Comparison of ENCODE assay signal across 8 mouse cellular contexts in the genomic region with DNA sequence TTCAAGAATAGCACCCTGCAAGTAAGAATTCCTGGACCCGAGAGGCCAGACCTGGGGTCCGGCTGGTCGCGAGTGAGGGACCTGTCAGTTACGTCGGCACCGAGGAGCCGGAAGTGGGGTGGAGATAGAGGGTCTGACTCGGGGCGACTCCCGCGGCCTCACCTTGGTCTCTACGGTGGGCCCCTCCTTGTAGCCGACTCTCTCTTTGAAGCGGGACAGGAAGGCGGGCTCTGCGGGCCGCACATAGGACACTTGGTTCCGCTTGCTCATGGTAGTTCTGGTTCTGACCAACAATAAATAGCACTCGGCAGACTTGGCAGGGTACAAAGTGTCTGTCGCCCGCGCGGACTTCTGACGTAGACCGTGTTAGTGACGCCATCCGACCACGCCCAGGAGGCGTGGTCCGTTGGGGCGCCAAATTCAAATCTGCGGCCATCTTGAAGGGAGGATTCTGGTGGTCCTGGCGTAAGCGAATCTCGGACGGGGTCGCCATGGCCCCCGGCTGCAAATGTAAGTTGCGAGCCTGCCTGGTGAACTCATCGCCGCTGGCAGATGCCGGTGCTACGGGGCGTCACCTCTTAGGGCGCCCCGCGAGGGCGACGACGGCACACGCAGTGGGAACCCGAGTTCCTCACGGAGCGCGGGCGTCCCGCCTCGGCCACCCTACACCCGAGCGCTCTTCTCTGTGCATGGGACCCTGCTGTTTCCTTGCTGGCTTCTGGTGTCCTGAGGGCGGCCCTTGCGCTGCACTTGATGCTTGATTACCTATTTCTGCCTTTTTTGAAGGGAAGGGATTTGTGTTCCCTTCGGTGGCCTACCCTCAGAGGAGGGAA. TPM values are rescaled to one million over a fixed set of nuclear protein-coding genes. Genes with fewer than 3 reads are reported as not detected.
DNase-seq lines count a peak whose midpoint lies in the region; ATAC-seq lines count a peak whose summit lies in the region.

TSS of gene 1110059G10Rik (minus strand) at position 358 of the 833 bp plus-strand sequence.
TSS of gene Kif15 (plus strand) at position 404 of the 833 bp plus-strand sequence.

- H3K9me3 ChIP-seq in hindbrain, embryonic 14.5 days (ENCODE audit: control insufficient read depth, low read length) = no peaks in the 10 kb centered on the region

- WGBS in hindbrain, embryonic 14.5 days = under 1% methylated on average over 64 of the region's 64 CpGs

- H3K4me2 ChIP-seq in hindbrain, embryonic 14.5 days (replicated peaks) = peak within 1 kb of the TSS; percentile 91

- H3K27me3 ChIP-seq in hindbrain, embryonic 14.5 days (ENCODE audit: control insufficient read depth, insufficient read depth, low read length) = no peaks in the 10 kb centered on the region

- DNase-seq in R1 (ENCODE audit: low read depth, low spot score) = peak; percentile 95
- DNase-seq in cerebellum, postnatal 25 days = peak; percentile 95 to 96
- DNase-seq in frontal cortex, postnatal 25 days (ENCODE audit: low spot score in 2 of 2) = peak; percentile 93
- DNase-seq in hindbrain, embryonic 14.5 days (ENCODE audit: low spot score) = peak; percentile 97
- DNase-seq in left cerebral cortex, adult 11 months (ENCODE audit: low spot score) = peak; percentile 86
- DNase-seq in lung, postnatal 4 days = peak; percentile 93 to 95
- peak; percentile 88 for DNase-seq in retina, postnatal 7 days (ENCODE audit: low read depth, low spot score)
- DNase-seq in urinary bladder, adult 2 months (ENCODE audit: low spot score) = peak; percentile 92

- H3K27ac ChIP-seq in hindbrain, embryonic 14.5 days = peak within 1 kb of the TSS; percentile 78

- H3K4me3 ChIP-seq in hindbrain, embryonic 14.5 days (replicated peaks; ENCODE audit: low read length) = peak within 1 kb of the TSS; percentile 69

- peaks cover 23% of the 10 kb centered on the region for H3K36me3 ChIP-seq in hindbrain, embryonic 14.5 days (replicated peaks; ENCODE audit: control insufficient read depth, insufficient read depth)

- peaks cover 7% of the 10 kb centered on the region; the same call in 1 of the 2 replicates for H3K4me1 ChIP-seq in hindbrain, embryonic 14.5 days (replicated peaks; ENCODE audit: control insufficient read depth, insufficient read depth, low read length)

- ATAC-seq in hindbrain, embryonic 14.5 days (ENCODE audit: low FRiP score) = peak; percentile 97

- H3K9ac ChIP-seq in hindbrain, embryonic 14.5 days = peak within 1 kb of the TSS; percentile 80

RNA-seq across cellular contexts. Expression of gene 1110059G10Rik, which starts in this region (rescaled TPM):
- 32.3 and 33.9 TPM in 2 replicates for polyA plus RNA-seq in hindbrain, embryonic 14.5 days (2014; fragmentation: Nextera tagmentation; extraction: Ambion mirVana)
- polyA plus RNA-seq in urinary bladder, adult 2 months (2012; rRNA removed) = 18.8 and 19.4 TPM in 2 replicates

RNA-seq across cellular contexts. Expression of gene Kif15, which starts in this region (rescaled TPM):
- polyA plus RNA-seq in hindbrain, embryonic 14.5 days (2014; fragmentation: Nextera tagmentation; extraction: Ambion mirVana) = 9.2 and 9.3 TPM in 2 replicates
- 0.92 and 1.0 TPM in 2 replicates for polyA plus RNA-seq in urinary bladder, adult 2 months (2012; rRNA removed)

Comparison
In these comparisons a context has a peak if more than half of its experiments do, and no peak if none do; other contexts are left out.
1. Peak in every context shown above with its lines: DNase-seq, ATAC-seq, H3K4me3 ChIP-seq and H3K27ac ChIP-seq.